Mouse (Mus musculus) MEL (cell line): ENCODE data around the gene Vwa8. TPM values are rescaled to one million over a fixed set of nuclear protein-coding genes. Genes with fewer than 3 reads are reported as not detected.

Experiments
- DNase-seq: peaks from one replicate; pipeline ENCODE4 v3.0.0; 2011; ENCODE audit warnings: low read depth, low spot score
- H3K27ac ChIP-seq: 2 replicates; pipeline ENCODE4 v1.5.1; 2012; ENCODE audit warnings: low read depth, mild to moderate bottlenecking, control low read depth, low read length, moderate library complexity; ENCODE audit not compliant: control insufficient read depth
- H3K27me3 ChIP-seq, 2 experiments: fragments of 150-350 bp in 1 of 2; sonication (generic) in 1 of 2; 2 replicates each; pipeline ENCODE4 v1.6.1; 2012; ENCODE audit warnings: low read length in 2 of 2, mild to moderate bottlenecking in 2 of 2, improper control_type of control experiment in 1 of 2, moderate library complexity in 1 of 2; ENCODE audit not compliant: insufficient read depth in 2 of 2, control insufficient read depth in 1 of 2
- H3K36me3 ChIP-seq, 2 experiments: 2 replicates each; pipeline ENCODE4 v1.6.1; 2012 to 2014; ENCODE audit warnings: low read length in 2 of 2, improper control_type of control experiment in 1 of 2, inconsistent platforms in 1 of 2, mild to moderate bottlenecking in 1 of 2; ENCODE audit not compliant: insufficient read depth in 2 of 2, control insufficient read depth in 1 of 2
- H3K4me1 ChIP-seq, 2 experiments: fragments of 150-350 bp in 1 of 2; sonication (generic) in 1 of 2; 2 replicates each; pipeline ENCODE4 v1.6.1; 2012; ENCODE audit warnings: low read length in 2 of 2, improper control_type of control experiment in 1 of 2, mild to moderate bottlenecking in 1 of 2; ENCODE audit not compliant: insufficient read depth in 2 of 2, control insufficient read depth in 1 of 2
- H3K4me3 ChIP-seq, 2 experiments: fragments of 150-350 bp in 1 of 2; sonication (generic) in 1 of 2; 2 replicates each; pipeline ENCODE4 v1.5.1; 2012; ENCODE audit warnings: low read depth in 2 of 2, low read length in 2 of 2, mild to moderate bottlenecking in 2 of 2, moderate library complexity in 2 of 2, control low read depth in 1 of 2, improper control_type of control experiment in 1 of 2; ENCODE audit not compliant: control insufficient read depth in 1 of 2, insufficient read depth in 1 of 2
- H3K79me2 ChIP-seq: 2 replicates; pipeline ENCODE4 v1.6.1; 2012; ENCODE audit warnings: mild to moderate bottlenecking, low read length, moderate library complexity; ENCODE audit not compliant: control insufficient read depth, poor library complexity, insufficient read depth
- H3K9ac ChIP-seq: 2 replicates; pipeline ENCODE4 v1.6.1; 2012; ENCODE audit warnings: low read depth, mild to moderate bottlenecking, control low read depth, low read length, moderate library complexity; ENCODE audit not compliant: control insufficient read depth, poor library complexity, severe bottlenecking
- H3K9me3 ChIP-seq: fragments of 150-350 bp; sonication (generic); replicated peaks from 2 replicates; pipeline ENCODE4 v1.6.1; 2012; ENCODE audit warnings: mild to moderate bottlenecking, low read length, improper control_type of control experiment, moderate library complexity; ENCODE audit not compliant: insufficient read depth
- BHLHE40 ChIP-seq: IDR thresholded peaks from 2 replicates; pipeline ENCODE4 v1.6.1; 2012; ENCODE audit warnings: low read depth, mild to moderate bottlenecking, inconsistent platforms, low read length, improper control_type of control experiment, borderline replicate concordance
- E2F4 ChIP-seq: IDR thresholded peaks from 2 replicates; pipeline ENCODE4 v1.6.1; 2011; ENCODE audit warnings: low read depth, low read length, improper control_type of control experiment, borderline replicate concordance
- EP300 ChIP-seq, 2 experiments: IDR thresholded peaks; 2 replicates each; pipeline ENCODE4 v1.6.1; 2011; ENCODE audit warnings: improper control_type of control experiment in 2 of 2, low read length in 2 of 2, low read depth in 1 of 2, mild to moderate bottlenecking in 1 of 2
- ETS1 ChIP-seq: IDR thresholded peaks from 2 replicates; pipeline ENCODE4 v1.6.1; 2012; ENCODE audit warnings: low read depth, mild to moderate bottlenecking, inconsistent platforms, low read length, improper control_type of control experiment, moderate library complexity
- MAFK ChIP-seq: IDR thresholded peaks from 2 replicates; pipeline ENCODE4 v1.6.1; 2011; ENCODE audit warnings: low read depth, mild to moderate bottlenecking, low read length, improper control_type of control experiment, borderline replicate concordance
- MAX ChIP-seq: IDR thresholded peaks from 2 replicates; pipeline ENCODE4 v1.6.1; 2011; ENCODE audit warnings: low read length, improper control_type of control experiment
- MAZ ChIP-seq: IDR thresholded peaks from 2 replicates; pipeline ENCODE4 v1.6.1; 2012; ENCODE audit warnings: low read depth, mild to moderate bottlenecking, inconsistent platforms, low read length, improper control_type of control experiment
- MXI1 ChIP-seq: IDR thresholded peaks from 2 replicates; pipeline ENCODE4 v1.6.1; 2011; ENCODE audit warnings: mild to moderate bottlenecking, low read depth, low read length, improper control_type of control experiment
- MYC ChIP-seq: IDR thresholded peaks from 2 replicates; pipeline ENCODE4 v1.6.1; 2011; ENCODE audit warnings: low read depth, mild to moderate bottlenecking, low read length, improper control_type of control experiment, moderate library complexity
- NELFE ChIP-seq: IDR thresholded peaks from 2 replicates; pipeline ENCODE4 v1.6.1; 2011; ENCODE audit warnings: low read depth, low read length, improper control_type of control experiment
- POLR2A ChIP-seq, 2 experiments: IDR thresholded peaks; 2 replicates each; pipeline ENCODE4 v1.6.1; 2011 to 2012; ENCODE audit warnings: low read length in 2 of 2, mild to moderate bottlenecking in 2 of 2, control low read depth in 1 of 2, improper control_type of control experiment in 1 of 2, low read depth in 1 of 2, moderate library complexity in 1 of 2; ENCODE audit not compliant: control insufficient read depth in 1 of 2, insufficient read depth in 1 of 2, poor library complexity in 1 of 2
- POLR2AphosphoS2 ChIP-seq: IDR thresholded peaks from 2 replicates; pipeline ENCODE4 v1.6.1; 2011; ENCODE audit warnings: low read length, improper control_type of control experiment
- POLR2AphosphoS5 ChIP-seq: IDR thresholded peaks from 2 replicates; pipeline ENCODE4 v1.6.1; 2012; ENCODE audit warnings: low read depth, borderline replicate concordance, mild to moderate bottlenecking, inconsistent platforms, low read length, moderate library complexity, mixed read lengths
- RAD21 ChIP-seq: IDR thresholded peaks from 2 replicates; pipeline ENCODE4 v1.6.1; 2011; ENCODE audit warnings: mild to moderate bottlenecking, low read depth, low read length, improper control_type of control experiment
- RCOR1 ChIP-seq: IDR thresholded peaks from 2 replicates; pipeline ENCODE4 v1.6.1; 2012; ENCODE audit warnings: low read depth, mild to moderate bottlenecking, inconsistent platforms, low read length, improper control_type of control experiment
- SMC3 ChIP-seq: IDR thresholded peaks from 2 replicates; pipeline ENCODE4 v1.6.1; 2011; ENCODE audit warnings: low read depth, low read length, improper control_type of control experiment
- TAL1 ChIP-seq: IDR thresholded peaks from 2 replicates; pipeline ENCODE4 v1.6.1; 2012; ENCODE audit warnings: mild to moderate bottlenecking, inconsistent platforms, low read length, moderate library complexity, mixed read lengths
- TBP ChIP-seq: IDR thresholded peaks from 2 replicates; pipeline ENCODE4 v1.8.0; 2011; ENCODE audit warnings: low read depth, low read length, improper control_type of control experiment
- TCF12 ChIP-seq: IDR thresholded peaks from 2 replicates; pipeline ENCODE4 v1.6.1; 2014; ENCODE audit warnings: low read depth, mild to moderate bottlenecking, inconsistent platforms, low read length, improper control_type of control experiment, moderate library complexity
- UBTF ChIP-seq: IDR thresholded peaks from 2 replicates; pipeline ENCODE4 v1.6.1; 2012; ENCODE audit warnings: low read depth, mild to moderate bottlenecking, inconsistent platforms, low read length, improper control_type of control experiment, moderate library complexity, borderline replicate concordance; ENCODE audit not compliant: insufficient read depth
- USF2 ChIP-seq, 2 experiments: IDR thresholded peaks; 2 replicates each; pipeline ENCODE4 v1.6.1; 2011 to 2012; ENCODE audit warnings: improper control_type of control experiment in 2 of 2, low read length in 2 of 2, borderline replicate concordance in 1 of 2, inconsistent platforms in 1 of 2, low read depth in 1 of 2, mild to moderate bottlenecking in 1 of 2; ENCODE audit not compliant: insufficient read depth in 1 of 2
- ZNF384 ChIP-seq: IDR thresholded peaks from 2 replicates; pipeline ENCODE4 v1.6.1; 2012; ENCODE audit warnings: low read depth, mild to moderate bottlenecking, inconsistent platforms, low read length, improper control_type of control experiment
- polyA plus RNA-seq, 2 experiments: library from polyadenylated mRNA; stranded (reverse) in 1 of 2; unstranded in 1 of 2; fragments of >175 nt in 1 of 2; fragments of >200 nt in 1 of 2; gene quantifications; 2 replicates each; pipeline versions ENCODE4 v1.2.1 to v1.2.4; 2012; ENCODE audit warnings: low replicate concordance in 2 of 2, low read depth in 1 of 2; ENCODE audit not compliant: insufficient read length in 2 of 2, insufficient read depth in 1 of 2, missing spikeins in 1 of 2
- total RNA-seq: library from RNA; depleted of rRNA; stranded (reverse); fragments of 300-350 nt; gene quantifications from 2 replicates; pipeline ENCODE4 v1.2.3, GENCODE M21; 2012

The Vwa8 gene
- total and polyA plus RNA-seq, 3 experiments, result 12.4 to 19.6 TPM; not detected in 1

DNA sequence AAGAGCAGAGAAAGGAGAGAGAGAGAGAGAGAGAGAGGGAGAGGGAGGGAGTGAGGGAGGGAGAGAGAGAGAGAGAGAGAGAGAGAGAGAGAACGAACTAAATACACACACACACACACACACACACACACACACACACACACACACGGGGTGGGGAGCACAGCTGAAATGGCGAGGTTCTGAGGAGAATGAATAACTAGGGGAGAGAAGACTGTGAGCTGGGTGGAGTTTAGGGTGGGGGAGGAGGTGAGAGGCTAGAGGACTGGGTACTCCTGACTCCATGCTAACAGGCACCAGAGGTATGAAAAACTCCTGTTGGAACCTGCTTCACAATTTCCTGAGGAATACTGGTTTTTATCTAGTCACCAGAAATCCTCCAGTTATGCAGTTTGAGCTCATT, 32.4 kb upstream of the Vwa8 start:
- Histone ChIP-seq H3K36me3 (no peaks in the 10 kb centered on the region), H3K79me2 (no peaks in the 10 kb centered on the region), H3K9me3 (no peaks in the 10 kb centered on the region)
- TF ChIP-seq EP300 (IDR thresholded peaks at IDR 0.05; ENCODE audit: low read depth in 1 of 2, low read length in 2 of 2) (no peak), BHLHE40 (no peak), MAZ (no peak), POLR2AphosphoS5 (no peak), UBTF (no peak)
- TF ChIP-seq, all 39 proteins: peak for 0
- H3K4me3 ChIP-seq, result no peak overlapping the region
- no peak for DNase-seq
- no peak overlapping the region for H3K9ac ChIP-seq
- peaks cover 2 to 3% of the 10 kb centered on the region in 2 experiments; a peak in 2 of 4 replicates for H3K27me3 ChIP-seq
- H3K4me1 ChIP-seq, result no peaks in the 10 kb centered on the region
- no peak overlapping the region for H3K27ac ChIP-seq

DNA sequence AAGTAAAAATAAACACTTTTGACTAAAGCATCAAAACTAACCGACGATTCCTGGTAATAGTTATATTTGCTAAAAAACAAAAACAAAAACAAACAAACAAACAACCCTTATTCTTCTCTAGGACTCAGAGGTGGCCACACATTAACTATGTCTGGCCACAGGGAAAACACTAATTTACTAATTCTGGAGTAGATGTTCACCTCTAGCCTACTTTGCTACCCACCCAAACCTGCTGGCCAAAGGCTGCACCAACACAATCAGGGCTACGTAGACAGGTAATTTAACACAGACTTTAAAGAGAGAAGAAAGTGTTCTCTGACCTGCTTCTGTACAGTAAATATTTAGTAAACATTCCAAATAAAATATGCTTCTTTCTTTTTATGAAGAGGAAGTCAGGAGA, 31.2 kb upstream of the Vwa8 start:
- Histone ChIP-seq H3K27me3 (peaks cover 3 to 4% of the 10 kb centered on the region in 2 experiments; a peak in 3 of 4 replicates), H3K36me3 (no peaks in the 10 kb centered on the region), H3K27ac (no peak overlapping the region), H3K4me1 (no peaks in the 10 kb centered on the region), H3K79me2 (no peaks in the 10 kb centered on the region), H3K4me3 (no peak overlapping the region), H3K9me3 (no peaks in the 10 kb centered on the region), H3K9ac (no peak overlapping the region)
- DNase-seq, result no peak
- TF ChIP-seq POLR2AphosphoS5, result no peak
- TF ChIP-seq RAD21, result no peak
- no peak for TF ChIP-seq POLR2A (IDR thresholded peaks at IDR 0.05; ENCODE audit: control insufficient read depth in 1 of 2, insufficient read depth in 1 of 2, low read depth in 1 of 2, low read length in 2 of 2, poor library complexity in 1 of 2)
- TF ChIP-seq SMC3, result no peak
- no peak for TF ChIP-seq USF2 (IDR thresholded peaks at IDR 0.05; ENCODE audit: borderline replicate concordance in 1 of 2, insufficient read depth in 1 of 2, low read depth in 1 of 2, low read length in 2 of 2)
- TF ChIP-seq ZNF384, result no peak
- TF ChIP-seq MAX, result no peak
- no peak for TF ChIP-seq UBTF
- no peak for TF ChIP-seq NELFE
- TF ChIP-seq TBP, result no peak
- no peak for TF ChIP-seq TCF12
- no peak for TF ChIP-seq ETS1
- TF ChIP-seq TAL1, result no peak
- no peak for TF ChIP-seq POLR2AphosphoS2
- no peak for TF ChIP-seq MXI1
- no peak for TF ChIP-seq E2F4
- no peak for TF ChIP-seq MAZ
- TF ChIP-seq RCOR1, result no peak
- TF ChIP-seq MYC, result no peak
- no peak for TF ChIP-seq MAFK
